ENCODE assay signal across 25 mouse cellular contexts in genomic region chr6:88095377-88095776, GRCm38 (mm10). TPM values are rescaled to one million over a fixed set of nuclear protein-coding genes. Genes with fewer than 3 reads are reported as not detected.
DNase-seq lines count a peak whose midpoint lies in the region; ATAC-seq and TF ChIP-seq lines count a peak whose summit lies in the region.
"Had no signal": no experiment of that assay in that cellular context is flagged by ENCODE, and none has a peak within 500 bp of the region (broad histone marks: within the 10 kb centered on the region; RNA-seq: fewer than 3 reads in every experiment).

No protein-coding gene starts in this region.

- H3K9me3 ChIP-seq in heart, embryonic 10.5 days = no peaks in the 10 kb centered on the region
- H3K9me3 ChIP-seq in lung, postnatal 0 days (ENCODE audit: low read length) = no peaks in the 10 kb centered on the region
- H3K9me3 ChIP-seq: embryonic facial prominence, embryonic 10.5 days; embryonic facial prominence, embryonic 13.5 days; forebrain, embryonic 12.5 days; forebrain, embryonic 15.5 days; heart, embryonic 13.5 days had no signal

- H3K4me2 ChIP-seq in lung, postnatal 0 days (replicated peaks; ENCODE audit: low read depth, low read length) = no peak overlapping the region
- H3K4me2 ChIP-seq: embryonic facial prominence, embryonic 13.5 days; forebrain, embryonic 12.5 days; forebrain, embryonic 15.5 days; heart, embryonic 13.5 days; hindbrain, embryonic 14.5 days had no signal

- H3K4me1 ChIP-seq in heart, embryonic 10.5 days = no peaks in the 10 kb centered on the region
- no peaks in the 10 kb centered on the region for H3K4me1 ChIP-seq in lung, postnatal 0 days (ENCODE audit: insufficient read depth, low read depth, low read length)
- H3K4me1 ChIP-seq: embryonic facial prominence, embryonic 10.5 days; embryonic facial prominence, embryonic 13.5 days; forebrain, embryonic 12.5 days; forebrain, embryonic 15.5 days; heart, embryonic 13.5 days had no signal

- H3K27ac ChIP-seq in heart, embryonic 10.5 days = no peak overlapping the region
- no peak overlapping the region for H3K27ac ChIP-seq in lung, postnatal 0 days (ENCODE audit: low read length)
- H3K27ac ChIP-seq: embryonic facial prominence, embryonic 10.5 days; embryonic facial prominence, embryonic 13.5 days; forebrain, embryonic 12.5 days; forebrain, embryonic 15.5 days; heart, embryonic 13.5 days; hindbrain, embryonic 14.5 days had no signal

- no peak; the same call in 1 of the 2 replicates for TF ChIP-seq EP300 in lung, postnatal 0 days (IDR thresholded peaks at IDR 0.05)

- 72% methylated on average over 7 of the region's 7 CpGs for WGBS in heart, embryonic 10.5 days
- WGBS in lung, postnatal 0 days = 70% methylated on average over 7 of the region's 7 CpGs

- TF ChIP-seq CTCF in lung, postnatal 0 days (IDR thresholded peaks at IDR 0.05) = no peak

- DNase-seq in heart, adult 11 months = peak; percentile 95
- no peak for DNase-seq in heart, embryonic 10.5 days (ENCODE audit: low spot score)
- DNase-seq in kidney, adult 9 months = peak; percentile 25
- DNase-seq in kidney, adult 18-20 months = no peak
- peak; percentile 21 for DNase-seq in lung, postnatal 0 days (ENCODE audit: low spot score)
- no peak for DNase-seq in lung, postnatal 14 days
- DNase-seq in lung, postnatal 36 days = peak; percentile 29
- DNase-seq: adrenal gland, adult 8-10 months; adrenal gland, postnatal 25 days; cerebellum, adult 11-12 months; cerebellum, adult 8-10 months; cerebellum, postnatal 10 days; cerebellum, postnatal 36 days; embryo, embryonic 11 days; gastrocnemius, postnatal 25 days; heart, postnatal 14 days; heart, postnatal 4 days had no signal

- no peak overlapping the region for H3K9ac ChIP-seq in lung, postnatal 0 days (replicated peaks; ENCODE audit: low read depth)
- H3K9ac ChIP-seq: embryonic facial prominence, embryonic 13.5 days; forebrain, embryonic 12.5 days; forebrain, embryonic 15.5 days; heart, embryonic 13.5 days; hindbrain, embryonic 14.5 days had no signal

- no peak overlapping the region for H3K4me3 ChIP-seq in heart, embryonic 10.5 days
- H3K4me3 ChIP-seq in lung, postnatal 0 days (ENCODE audit: low read depth, low read length) = no peak overlapping the region
- H3K4me3 ChIP-seq: embryonic facial prominence, embryonic 10.5 days; embryonic facial prominence, embryonic 13.5 days; erythroblast, embryonic 14.5 days; forebrain, embryonic 12.5 days; forebrain, embryonic 15.5 days; heart, embryonic 13.5 days had no signal

- H3K36me3 ChIP-seq in heart, embryonic 10.5 days = peaks cover 99% of the 10 kb centered on the region
- peaks cover 29% of the 10 kb centered on the region for H3K36me3 ChIP-seq in lung, postnatal 0 days (ENCODE audit: insufficient read depth, low read length)

- no peak for ATAC-seq in lung, postnatal 0 days
- ATAC-seq: activated CD4-positive, CD25-positive, alpha-beta regulatory T cell, adult 4 months; forebrain, embryonic 15.5 days had no signal

- H3K27me3 ChIP-seq in heart, embryonic 10.5 days (ENCODE audit: insufficient read depth, poor library complexity, severe bottlenecking) = no peaks in the 10 kb centered on the region
- H3K27me3 ChIP-seq in lung, postnatal 0 days (replicated peaks; ENCODE audit: insufficient read depth, low read length) = no peaks in the 10 kb centered on the region
- H3K27me3 ChIP-seq: embryonic facial prominence, embryonic 13.5 days; forebrain, embryonic 12.5 days; forebrain, embryonic 15.5 days; heart, embryonic 13.5 days had no signal

RNA-seq across cellular contexts. Expression of gene Rpn1, which starts 11.1 kb away (rescaled TPM):
- polyA plus RNA-seq in heart, embryonic 10.5 days (2016; fragmentation: Nextera tagmentation; extraction: Ambion mirVana) = 268 and 346 TPM in 2 replicates
- polyA plus RNA-seq in lung, postnatal 0 days (2015; fragmentation: Nextera tagmentation; extraction: Ambion mirVana) = 209 and 226 TPM in 2 replicates

RNA-seq across cellular contexts. Expression of gene Rab7, which starts 50.3 kb away (rescaled TPM):
- 217 and 229 TPM in 2 replicates for polyA plus RNA-seq in heart, embryonic 10.5 days (2016; fragmentation: Nextera tagmentation; extraction: Ambion mirVana)
- polyA plus RNA-seq in lung, postnatal 0 days (2015; fragmentation: Nextera tagmentation; extraction: Ambion mirVana) = 242 and 253 TPM in 2 replicates

Comparison
In these comparisons a context has a peak if more than half of its experiments do, and no peak if none do; other contexts are left out.
1. DNase-seq: peak in heart, adult 11 months (single experiment), kidney, adult 9 months (single experiment), lung, postnatal 0 days (single experiment) and lung, postnatal 36 days (single experiment); none in heart, embryonic 10.5 days (single experiment), kidney, adult 18-20 months (single experiment) and lung, postnatal 14 days (single experiment).